Mouse (Mus musculus): ENCODE results near the gene P2ry14. TPM values are rescaled to one million over a fixed set of nuclear protein-coding genes. Genes with fewer than 3 reads are reported as not detected.

The P2ry14 gene
- total and polyA plus RNA-seq, 3 experiments, result 0.08 to 0.13 TPM; not detected in 1

DNA sequence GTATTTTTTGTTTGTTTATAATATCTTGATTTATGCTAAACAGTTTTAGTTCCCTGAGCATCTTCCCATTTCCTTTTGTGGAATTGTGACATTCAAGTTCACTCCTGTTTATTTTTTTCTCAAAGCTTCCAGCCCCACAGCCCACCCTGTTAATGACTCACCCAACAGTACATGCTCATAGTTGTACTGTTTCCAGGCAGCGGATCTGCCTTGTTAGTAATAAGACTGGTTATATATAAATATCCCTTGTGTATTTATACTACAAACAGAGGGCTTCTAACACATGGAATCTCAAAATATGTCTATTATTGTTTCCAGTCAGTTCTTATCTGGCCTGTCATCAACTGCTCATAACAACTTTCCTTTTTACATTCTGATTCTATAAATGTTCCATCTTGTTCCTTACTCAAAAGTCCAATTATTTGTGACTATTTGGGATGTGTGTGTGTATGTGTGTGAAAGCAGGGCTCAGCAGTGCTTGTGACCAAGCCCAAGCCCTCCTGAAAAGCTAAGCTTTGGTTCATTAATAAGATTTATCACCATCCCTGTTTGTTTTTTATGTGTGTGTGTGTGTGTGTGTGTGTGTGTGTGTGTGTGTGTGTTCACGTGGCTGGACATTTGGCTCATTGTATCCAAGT lies 14.1 kb upstream of the P2ry14 start:
- no peaks in the 10 kb centered on the region for H3K4me1 ChIP-seq (ENCODE audit: control insufficient read depth in 1 of 2, insufficient read depth in 2 of 2, low read length in 2 of 2)
- TF ChIP-seq CHD1 (IDR thresholded peaks at IDR 0.05; ENCODE audit: low read depth, low read length) (no peak), POLR2AphosphoS5 (IDR thresholded peaks at IDR 0.05; ENCODE audit: borderline replicate concordance, low read depth, low read length) (no peak), RCOR1 (IDR thresholded peaks at IDR 0.05; ENCODE audit: low read depth, low read length) (no peak)

GRCm38 (mm10) chr3:59160465-59160864 lies 7.0 kb upstream of the P2ry14 start:
- peaks cover 0 to 2% of the 10 kb centered on the region in 2 experiments; a peak in 1 of 4 replicates for H3K4me1 ChIP-seq (ENCODE audit: control insufficient read depth in 1 of 2, insufficient read depth in 2 of 2, low read length in 2 of 2)
- DNase-seq (ENCODE audit: low read depth, low spot score), result no peak
- H3K9ac ChIP-seq (ENCODE audit: control insufficient read depth, low read depth, low read length, poor library complexity, severe bottlenecking), result no peak overlapping the region
- TF ChIP-seq CTCF (IDR thresholded peaks at IDR 0.05 in 2 of 3, conservative IDR thresholded peaks at IDR 0.05 in 1 of 3; ENCODE audit: control insufficient read depth in 1 of 3, insufficient read depth in 1 of 3, low read depth in 2 of 3, low read length in 3 of 3, poor library complexity in 1 of 3, severe bottlenecking in 1 of 3), result no peak
- peak; percentile 53; the same call in 1 of the 2 replicates for TF ChIP-seq GATA1 (IDR thresholded peaks at IDR 0.05; ENCODE audit: low read depth, low read length)
- no peaks in the 10 kb centered on the region; a peak in 1 of 4 replicates for H3K27me3 ChIP-seq (ENCODE audit: control insufficient read depth in 1 of 2, insufficient read depth in 2 of 2, low read length in 2 of 2)
- peaks cover 0 to 3% of the 10 kb centered on the region in 2 experiments; a peak in 2 of 4 replicates for H3K36me3 ChIP-seq (ENCODE audit: control insufficient read depth in 1 of 2, insufficient read depth in 2 of 2, low read length in 2 of 2)
- no peak overlapping the region for H3K4me3 ChIP-seq (ENCODE audit: control insufficient read depth in 1 of 2, insufficient read depth in 1 of 2, low read depth in 2 of 2, low read length in 2 of 2)
- H3K27ac ChIP-seq (ENCODE audit: control insufficient read depth, low read depth, low read length), result no peak overlapping the region
- H3K9me3 ChIP-seq (replicated peaks; ENCODE audit: insufficient read depth, low read length), result no peaks in the 10 kb centered on the region
- no peaks in the 10 kb centered on the region for H3K79me2 ChIP-seq (ENCODE audit: control insufficient read depth, insufficient read depth, low read length, poor library complexity)

More for the DNA sequence above, 14.1 kb upstream of the P2ry14 start:
- no peaks in the 10 kb centered on the region for H3K79me2 ChIP-seq (ENCODE audit: control insufficient read depth, insufficient read depth, low read length, poor library complexity)
- H3K27ac ChIP-seq (ENCODE audit: control insufficient read depth, low read depth, low read length), result no peak overlapping the region
- H3K27me3 ChIP-seq (ENCODE audit: control insufficient read depth in 1 of 2, insufficient read depth in 2 of 2, low read length in 2 of 2), result no peaks in the 10 kb centered on the region; a peak in 1 of 4 replicates
- no peak for DNase-seq (ENCODE audit: low read depth, low spot score)
- no peak overlapping the region for H3K9ac ChIP-seq (ENCODE audit: control insufficient read depth, low read depth, low read length, poor library complexity, severe bottlenecking)
- no peaks in the 10 kb centered on the region for H3K36me3 ChIP-seq (ENCODE audit: control insufficient read depth in 1 of 2, insufficient read depth in 2 of 2, low read length in 2 of 2)
- H3K9me3 ChIP-seq (replicated peaks; ENCODE audit: insufficient read depth, low read length), result no peaks in the 10 kb centered on the region
- no peak overlapping the region for H3K4me3 ChIP-seq (ENCODE audit: control insufficient read depth in 1 of 2, insufficient read depth in 1 of 2, low read depth in 2 of 2, low read length in 2 of 2)

GRCm38 (mm10) chr3:59157048-59157447 lies 3.6 kb upstream of the P2ry14 start:
- H3K4me1 ChIP-seq (ENCODE audit: control insufficient read depth in 1 of 2, insufficient read depth in 2 of 2, low read length in 2 of 2), result peaks cover 5 to 7% of the 10 kb centered on the region in 2 experiments; a peak in 2 of 4 replicates

DNA sequence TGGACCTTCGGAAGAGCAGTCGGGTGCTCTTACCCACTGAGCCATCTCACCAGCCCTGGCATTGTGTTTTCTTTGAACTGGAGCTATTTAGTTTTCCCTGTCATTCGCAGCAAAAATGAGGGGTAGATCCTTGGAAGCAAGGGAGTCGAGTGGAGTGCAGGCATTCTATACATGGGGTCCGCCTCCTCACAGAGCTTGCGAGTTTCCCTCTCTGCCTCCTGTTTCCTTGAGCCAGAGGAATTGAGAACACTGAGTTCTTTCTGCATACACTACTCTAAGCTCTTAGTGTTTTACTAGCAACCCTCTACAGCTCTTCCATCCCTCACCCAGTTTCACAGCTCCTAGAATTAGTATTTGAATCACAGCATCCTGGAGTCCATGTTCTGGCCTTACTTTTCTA lies 2.0 kb upstream of the P2ry14 start:
- TF ChIP-seq GABPA (IDR thresholded peaks at IDR 0.05; ENCODE audit: low read depth, low read length), result no peak
- TF ChIP-seq EP300 (IDR thresholded peaks at IDR 0.05; ENCODE audit: low read depth in 1 of 2, low read length in 2 of 2), result no peak
- TF ChIP-seq POLR2A (IDR thresholded peaks at IDR 0.05; ENCODE audit: control insufficient read depth in 1 of 2, insufficient read depth in 1 of 2, low read depth in 1 of 2, low read length in 2 of 2, poor library complexity in 1 of 2), result no peak
- no peak for TF ChIP-seq USF2 (IDR thresholded peaks at IDR 0.05; ENCODE audit: borderline replicate concordance in 1 of 2, insufficient read depth in 1 of 2, low read depth in 1 of 2, low read length in 2 of 2)
- H3K79me2 ChIP-seq (ENCODE audit: control insufficient read depth, insufficient read depth, low read length, poor library complexity), result no peaks in the 10 kb centered on the region
- no peaks in the 10 kb centered on the region for H3K27me3 ChIP-seq (ENCODE audit: control insufficient read depth in 1 of 2, insufficient read depth in 2 of 2, low read length in 2 of 2)
- H3K36me3 ChIP-seq (ENCODE audit: control insufficient read depth in 1 of 2, insufficient read depth in 2 of 2, low read length in 2 of 2), result peaks cover 0 to 16% of the 10 kb centered on the region in 2 experiments; a peak in 2 of 4 replicates
- H3K4me1 ChIP-seq (ENCODE audit: control insufficient read depth in 1 of 2, insufficient read depth in 2 of 2, low read length in 2 of 2), result peaks cover 8% of the 10 kb centered on the region in 2 experiments; a peak in 2 of 4 replicates
- H3K9ac ChIP-seq (ENCODE audit: control insufficient read depth, low read depth, low read length, poor library complexity, severe bottlenecking), result no peak overlapping the region
- DNase-seq (ENCODE audit: low read depth, low spot score), result no peak
- H3K4me3 ChIP-seq (ENCODE audit: control insufficient read depth in 1 of 2, insufficient read depth in 1 of 2, low read depth in 2 of 2, low read length in 2 of 2), result no peak overlapping the region
- no peaks in the 10 kb centered on the region for H3K9me3 ChIP-seq (replicated peaks; ENCODE audit: insufficient read depth, low read length)
- no peak overlapping the region for H3K27ac ChIP-seq (ENCODE audit: control insufficient read depth, low read depth, low read length)

More at GRCm38 (mm10) chr3:59157048-59157447, 3.6 kb upstream of the P2ry14 start:
- H3K27me3 ChIP-seq (ENCODE audit: control insufficient read depth in 1 of 2, insufficient read depth in 2 of 2, low read length in 2 of 2), result no peaks in the 10 kb centered on the region
- H3K9me3 ChIP-seq (replicated peaks; ENCODE audit: insufficient read depth, low read length), result no peaks in the 10 kb centered on the region
- peaks cover 0 to 12% of the 10 kb centered on the region in 2 experiments; a peak in 2 of 4 replicates for H3K36me3 ChIP-seq (ENCODE audit: control insufficient read depth in 1 of 2, insufficient read depth in 2 of 2, low read length in 2 of 2)
- no peak overlapping the region for H3K9ac ChIP-seq (ENCODE audit: control insufficient read depth, low read depth, low read length, poor library complexity, severe bottlenecking)
- no peak overlapping the region for H3K27ac ChIP-seq (ENCODE audit: control insufficient read depth, low read depth, low read length)
- H3K4me3 ChIP-seq (ENCODE audit: control insufficient read depth in 1 of 2, insufficient read depth in 1 of 2, low read depth in 2 of 2, low read length in 2 of 2), result no peak overlapping the region
- no peak for TF ChIP-seq GATA1 (IDR thresholded peaks at IDR 0.05; ENCODE audit: low read depth, low read length)
- no peak for TF ChIP-seq HCFC1 (IDR thresholded peaks at IDR 0.05; ENCODE audit: low read depth, low read length)
- TF ChIP-seq ZC3H11A (IDR thresholded peaks at IDR 0.05; ENCODE audit: low read depth, low read length), result no peak
- no peak for TF ChIP-seq RAD21 (IDR thresholded peaks at IDR 0.05; ENCODE audit: low read depth, low read length)
- no peak for TF ChIP-seq MXI1 (IDR thresholded peaks at IDR 0.05; ENCODE audit: low read depth, low read length)
- H3K79me2 ChIP-seq (ENCODE audit: control insufficient read depth, insufficient read depth, low read length, poor library complexity), result no peaks in the 10 kb centered on the region
- no peak for DNase-seq (ENCODE audit: low read depth, low spot score)
